Mouse (Mus musculus): ENCODE data around the gene Gm20388. TPM values are rescaled to one million over a fixed set of nuclear protein-coding genes. Genes with fewer than 3 reads are reported as not detected.

The Gm20388 gene
- polyA plus RNA-seq, 1 experiment, result 49.7 TPM

GRCm38 (mm10) chr8:123858941-123859647 lies 3948.5 kb downstream of the Gm20388 start:
- H3K27ac ChIP-seq (ENCODE audit: insufficient read depth, low read depth, low read length), result no peak overlapping the region
- WGBS, result under 1% methylated on average over 79 of the region's 79 CpGs
- H3K27me3 ChIP-seq (replicated peaks; ENCODE audit: control insufficient read depth, insufficient read depth, low read length), result no peaks in the 10 kb centered on the region
- peak overlapping the region; percentile 65 for H3K4me3 ChIP-seq (ENCODE audit: insufficient read depth, low read depth, low read length)
- peak; percentile 94 for DNase-seq
- H3K4me1 ChIP-seq (ENCODE audit: control insufficient read depth, insufficient read depth, low read length), result no peaks in the 10 kb centered on the region
- no peak for TF ChIP-seq CTCF (conservative IDR thresholded peaks at IDR 0.05; ENCODE audit: insufficient read depth, insufficient read length, low read depth, low read length)
- no peak for TF ChIP-seq POLR2A (IDR thresholded peaks at IDR 0.05; ENCODE audit: low read depth, low read length)
- H3K36me3 ChIP-seq (ENCODE audit: control insufficient read depth, insufficient read depth, low read length), result no peaks in the 10 kb centered on the region

DNA sequence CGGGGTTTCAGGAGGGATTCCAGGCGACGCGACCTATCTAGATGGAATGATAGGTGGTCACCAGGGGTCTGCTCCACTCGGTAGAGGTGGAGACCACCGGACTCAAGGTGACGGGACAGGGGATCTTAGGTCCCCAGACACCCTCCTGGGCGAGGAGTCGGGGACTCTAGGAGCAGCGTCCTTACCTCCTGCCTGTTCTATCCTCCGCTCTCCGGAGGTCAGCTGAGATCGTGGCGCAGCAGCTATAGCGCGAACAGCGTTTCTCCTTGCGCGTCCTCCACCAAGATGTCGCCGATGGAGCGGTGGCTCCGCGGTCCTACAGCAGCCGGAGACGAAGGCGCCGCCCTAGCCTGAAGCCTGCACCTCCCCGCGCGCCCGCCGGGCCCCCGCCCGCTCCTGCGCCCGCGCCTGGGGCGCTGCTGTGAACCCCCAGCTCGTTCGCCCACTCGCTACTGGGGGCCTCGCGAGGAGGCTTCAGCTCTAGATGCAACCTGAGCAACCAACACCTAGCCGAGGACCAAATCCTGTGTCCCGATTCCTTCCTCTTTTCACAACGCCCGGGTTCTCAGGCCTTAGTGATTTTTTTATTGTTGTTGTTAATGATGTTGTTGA lies 3949.1 kb downstream of the Gm20388 start, which contains the start of gene Ccsap:
TSS of gene Ccsap (minus strand) at position 562 of the 612 bp plus-strand sequence.
- WGBS, result 2% methylated on average over 48 of the region's 48 CpGs
- DNase-seq, result no peak
- TF ChIP-seq POLR2A (IDR thresholded peaks at IDR 0.05; ENCODE audit: low read depth, low read length) (no peak), CTCF (conservative IDR thresholded peaks at IDR 0.05; ENCODE audit: insufficient read depth, insufficient read length, low read depth, low read length) (no peak)
- Histone ChIP-seq H3K4me1 (ENCODE audit: control insufficient read depth, insufficient read depth, low read length) (no peaks in the 10 kb centered on the region), H3K27me3 (replicated peaks; ENCODE audit: control insufficient read depth, insufficient read depth, low read length) (no peaks in the 10 kb centered on the region), H3K27ac (ENCODE audit: insufficient read depth, low read depth, low read length) (no peak within 1 kb of the TSS), H3K36me3 (ENCODE audit: control insufficient read depth, insufficient read depth, low read length) (no peaks in the 10 kb centered on the region), H3K4me3 (ENCODE audit: insufficient read depth, low read depth, low read length) (peak within 1 kb of the TSS; percentile 65)

DNA sequence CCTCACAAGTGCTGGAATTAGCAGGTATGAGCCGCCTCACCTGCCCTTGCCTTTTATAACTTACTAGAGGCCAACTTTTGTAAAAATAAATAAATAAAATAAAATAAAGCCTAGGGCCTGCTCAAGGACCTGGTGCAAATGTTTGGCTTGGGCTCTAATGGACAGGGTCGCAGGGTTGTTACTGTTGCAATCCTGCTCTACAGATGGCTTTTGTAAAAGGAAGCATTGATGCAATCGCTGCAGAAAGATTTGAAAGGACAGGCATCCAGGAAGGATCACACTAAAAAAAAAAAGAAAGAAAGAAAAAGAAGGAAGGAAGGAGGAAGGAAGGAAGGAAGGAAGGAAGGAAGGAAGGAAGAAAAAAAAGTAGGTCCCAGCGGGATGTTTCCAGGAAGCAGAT lies 3949.7 kb downstream of the Gm20388 start:
- no peaks in the 10 kb centered on the region for H3K36me3 ChIP-seq (ENCODE audit: control insufficient read depth, insufficient read depth, low read length)
- DNase-seq, result no peak
- WGBS, result 68% methylated on average over 4 of the region's 4 CpGs
- no peaks in the 10 kb centered on the region for H3K4me1 ChIP-seq (ENCODE audit: control insufficient read depth, insufficient read depth, low read length)
- H3K27ac ChIP-seq (ENCODE audit: insufficient read depth, low read depth, low read length), result no peak overlapping the region
- no peak overlapping the region for H3K4me3 ChIP-seq (ENCODE audit: insufficient read depth, low read depth, low read length)
- TF ChIP-seq POLR2A (IDR thresholded peaks at IDR 0.05; ENCODE audit: low read depth, low read length), result no peak
- no peak for TF ChIP-seq CTCF (conservative IDR thresholded peaks at IDR 0.05; ENCODE audit: insufficient read depth, insufficient read length, low read depth, low read length)
- no peaks in the 10 kb centered on the region for H3K27me3 ChIP-seq (replicated peaks; ENCODE audit: control insufficient read depth, insufficient read depth, low read length)

DNA sequence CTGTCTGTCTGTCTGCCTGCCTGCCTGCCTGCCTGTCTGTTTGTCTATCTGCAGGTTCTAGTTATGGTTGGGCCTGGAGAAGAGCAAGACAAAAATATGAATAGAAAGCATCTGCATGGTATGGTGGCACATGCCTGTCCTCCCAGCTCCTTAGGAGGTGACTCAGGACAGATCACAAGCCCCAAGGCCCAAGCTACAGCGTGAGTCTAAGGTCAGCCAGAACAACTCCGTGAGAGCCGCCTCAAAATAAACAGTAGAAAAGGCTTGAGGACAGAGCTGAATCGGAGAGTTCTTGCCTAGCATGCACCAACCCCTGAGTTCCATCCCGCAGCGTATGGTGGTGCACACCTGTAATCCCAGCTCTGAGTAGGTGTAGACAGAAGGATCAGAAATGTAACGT lies 3955.1 kb downstream of the Gm20388 start:
- WGBS, result 77% methylated on average over 7 of the region's 7 CpGs
- Histone ChIP-seq H3K4me3 (ENCODE audit: insufficient read depth, low read depth, low read length) (no peak overlapping the region), H3K36me3 (ENCODE audit: control insufficient read depth, insufficient read depth, low read length) (no peaks in the 10 kb centered on the region), H3K27me3 (replicated peaks; ENCODE audit: control insufficient read depth, insufficient read depth, low read length) (no peaks in the 10 kb centered on the region), H3K4me1 (ENCODE audit: control insufficient read depth, insufficient read depth, low read length) (no peaks in the 10 kb centered on the region), H3K27ac (ENCODE audit: insufficient read depth, low read depth, low read length) (no peak overlapping the region)
- no peak for TF ChIP-seq CTCF (conservative IDR thresholded peaks at IDR 0.05; ENCODE audit: insufficient read depth, insufficient read length, low read depth, low read length)
- no peak for TF ChIP-seq POLR2A (IDR thresholded peaks at IDR 0.05; ENCODE audit: low read depth, low read length)
- DNase-seq, result no peak

GRCm38 (mm10) chr8:123866971-123867370 lies 3956.3 kb downstream of the Gm20388 start:
- 42% methylated on average over 5 of the region's 5 CpGs for WGBS

GRCm38 (mm10) chr8:123872048-123872447 lies 3961.4 kb downstream of the Gm20388 start:
- Histone ChIP-seq H3K4me1 (ENCODE audit: control insufficient read depth, insufficient read depth, low read length) (no peaks in the 10 kb centered on the region), H3K27ac (ENCODE audit: insufficient read depth, low read depth, low read length) (no peak overlapping the region), H3K4me3 (ENCODE audit: insufficient read depth, low read depth, low read length) (no peak overlapping the region), H3K27me3 (replicated peaks; ENCODE audit: control insufficient read depth, insufficient read depth, low read length) (no peaks in the 10 kb centered on the region), H3K36me3 (ENCODE audit: control insufficient read depth, insufficient read depth, low read length) (no peaks in the 10 kb centered on the region)
- 75% methylated on average over 9 of the region's 9 CpGs for WGBS
- no peak for DNase-seq
- no peak for TF ChIP-seq POLR2A (IDR thresholded peaks at IDR 0.05; ENCODE audit: low read depth, low read length)

More at GRCm38 (mm10) chr8:123866971-123867370, 3956.3 kb downstream of the Gm20388 start:
- Histone ChIP-seq H3K27ac (ENCODE audit: insufficient read depth, low read depth, low read length) (no peak overlapping the region), H3K36me3 (ENCODE audit: control insufficient read depth, insufficient read depth, low read length) (no peaks in the 10 kb centered on the region), H3K4me1 (ENCODE audit: control insufficient read depth, insufficient read depth, low read length) (no peaks in the 10 kb centered on the region), H3K27me3 (replicated peaks; ENCODE audit: control insufficient read depth, insufficient read depth, low read length) (no peaks in the 10 kb centered on the region), H3K4me3 (ENCODE audit: insufficient read depth, low read depth, low read length) (no peak overlapping the region)
- DNase-seq, result no peak
- TF ChIP-seq CTCF (conservative IDR thresholded peaks at IDR 0.05; ENCODE audit: insufficient read depth, insufficient read length, low read depth, low read length) (no peak), POLR2A (IDR thresholded peaks at IDR 0.05; ENCODE audit: low read depth, low read length) (no peak)

DNA sequence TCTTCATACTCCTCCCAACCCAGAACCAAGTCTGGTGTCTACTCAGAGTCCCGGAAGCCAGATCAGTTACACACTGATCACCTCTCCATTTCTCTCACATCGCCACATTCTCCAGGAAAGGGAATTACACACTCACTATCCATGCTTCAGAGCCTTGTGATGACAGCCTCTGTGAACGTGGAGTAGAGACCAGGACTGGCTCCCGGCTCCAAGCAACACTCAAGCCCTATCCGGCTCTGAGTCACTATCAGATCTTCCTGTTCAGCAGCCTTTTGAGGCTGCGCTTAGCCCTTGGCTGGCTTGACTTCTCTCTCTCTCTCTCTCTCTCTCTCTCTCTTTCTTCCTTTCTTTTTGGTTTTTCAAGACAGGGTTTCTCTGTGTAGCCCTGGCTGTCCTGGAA lies 3962.7 kb downstream of the Gm20388 start:
- 65% methylated on average over 6 of the region's 6 CpGs for WGBS
- Histone ChIP-seq H3K36me3 (ENCODE audit: control insufficient read depth, insufficient read depth, low read length) (no peaks in the 10 kb centered on the region), H3K4me1 (ENCODE audit: control insufficient read depth, insufficient read depth, low read length) (no peaks in the 10 kb centered on the region), H3K27ac (ENCODE audit: insufficient read depth, low read depth, low read length) (no peak overlapping the region), H3K27me3 (replicated peaks; ENCODE audit: control insufficient read depth, insufficient read depth, low read length) (no peaks in the 10 kb centered on the region), H3K4me3 (ENCODE audit: insufficient read depth, low read depth, low read length) (no peak overlapping the region)
- DNase-seq, result no peak
- TF ChIP-seq POLR2A (IDR thresholded peaks at IDR 0.05; ENCODE audit: low read depth, low read length), result no peak
- no peak for TF ChIP-seq CTCF (conservative IDR thresholded peaks at IDR 0.05; ENCODE audit: insufficient read depth, insufficient read length, low read depth, low read length)

Measured in kidney, adult 2 months (tissue).